Mouse (Mus musculus) olfactory bulb, adult 2 months (tissue): Measurements from ENCODE around the gene Sirt5.

Experiments
- CTCF ChIP-seq: fragments of 200-500 bp; IDR thresholded peaks from 2 replicates; pipeline ENCODE4 v1.5.1; 2012; ENCODE audit warnings: low read depth, mild to moderate bottlenecking, low read length, moderate library complexity; ENCODE audit not compliant: insufficient read depth
- POLR2A ChIP-seq: fragments of 200-500 bp; IDR thresholded peaks from 2 replicates; pipeline ENCODE4 v1.6.1; 2012; ENCODE audit warnings: mild to moderate bottlenecking, low read depth, low read length, moderate library complexity; ENCODE audit not compliant: insufficient read depth

DNA sequence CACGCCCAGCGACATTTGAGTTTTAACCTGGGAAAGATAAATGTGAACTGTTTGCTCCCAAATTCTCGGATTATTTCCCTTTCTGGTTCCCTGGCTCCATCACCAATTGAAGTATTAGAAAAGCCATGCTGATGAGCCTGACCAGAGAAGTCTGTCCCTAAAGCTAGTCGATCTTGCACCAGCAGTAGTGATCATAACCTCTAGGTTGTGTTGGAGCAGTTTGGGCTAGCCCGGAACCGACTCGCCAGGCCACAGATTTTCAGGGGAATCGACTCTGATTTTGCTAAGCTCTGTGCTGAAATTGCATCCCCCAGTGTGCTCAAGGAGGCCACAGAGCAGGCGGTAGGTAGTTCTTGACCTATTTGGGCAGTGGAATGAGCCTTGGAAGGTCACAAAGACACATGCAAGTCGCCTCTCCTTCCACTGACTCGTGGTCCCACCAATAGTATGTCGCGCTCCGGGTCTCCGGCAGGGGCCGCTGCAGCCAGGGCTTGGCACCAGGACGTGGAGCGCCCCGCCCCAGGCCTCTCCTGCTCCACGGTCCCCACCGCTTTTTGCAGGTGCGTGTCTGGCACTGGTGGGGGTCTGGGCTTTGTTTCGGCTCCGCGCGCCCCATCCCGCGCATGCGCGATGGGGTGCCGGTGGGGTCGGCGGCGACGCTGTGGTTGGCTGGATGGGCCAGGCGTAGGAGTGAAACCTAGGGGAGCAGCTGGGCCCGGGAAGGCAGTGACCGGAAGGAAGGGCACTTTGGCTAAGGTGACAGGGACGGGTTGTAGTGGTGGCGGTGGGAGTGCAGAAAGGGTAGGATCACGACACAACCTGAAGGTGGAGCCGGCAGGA, at the start of gene Sirt5:
- TF ChIP-seq CTCF (peak; percentile 96), POLR2A (peak; percentile 70)
